Mouse (Mus musculus) liver, postnatal 0 days (tissue): ENCODE results near the gene Pmepa1.

Source experiments
- CTCF ChIP-seq: sonication (generic); IDR thresholded peaks from 2 replicates; pipeline ENCODE4 v1.5.1; 2016; ENCODE audit warnings: antibody characterized with exemption, low read depth
- EP300 ChIP-seq: IDR thresholded peaks from 2 replicates; pipeline ENCODE4 v1.6.1; 2016; ENCODE audit warnings: antibody characterized with exemption, low read depth, mild to moderate bottlenecking

DNA sequence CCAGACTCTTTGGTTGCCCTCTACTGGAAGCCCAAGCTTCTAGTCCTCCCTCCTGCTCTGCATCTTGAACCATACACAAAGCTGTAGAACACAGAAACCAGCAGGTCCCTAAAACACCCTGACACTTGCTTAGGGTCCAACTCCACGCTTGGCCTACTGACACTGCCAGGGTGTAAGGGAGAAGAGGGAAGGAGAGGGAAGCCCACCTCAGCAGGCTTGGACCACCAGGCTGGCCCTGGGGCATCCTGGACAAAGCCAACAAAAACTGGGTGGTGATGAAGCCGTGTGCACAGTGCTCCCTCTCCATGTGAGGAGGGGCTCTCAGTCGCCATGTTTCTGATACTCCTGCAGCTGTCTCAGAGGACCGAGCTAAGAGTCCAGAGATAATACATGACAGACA, 96.3 kb downstream of the Pmepa1 start:
- TF ChIP-seq EP300 (no peak), CTCF (no peak)
